Mouse (Mus musculus) hematopoietic stem cell, adult 5-6 weeks (primary cell): ENCODE results near the gene Prrg3. TPM values are rescaled to one million over a fixed set of nuclear protein-coding genes. Genes with fewer than 3 reads are reported as not detected.
"Not testable (repeated sequence)": the region's sequence is repeated elsewhere in the genome, so short reads cannot be mapped to it uniquely, and the experiment has no call there.

Source experiments
- ATAC-seq, 2 experiments: fragments of 125-278 bp in 1 of 2; replicated peaks in 1 of 2; 2 replicates each; pipeline ENCODE4 v1.8.0; 2016 to 2017; ENCODE audit warnings: inconsistent platforms in 2 of 2, mild to moderate bottlenecking in 2 of 2, moderate number of reproducible peaks in 2 of 2, low read depth in 1 of 2, moderate TSS enrichment in 1 of 2; ENCODE audit not compliant: low FRiP score in 2 of 2, poor library complexity in 2 of 2, severe bottlenecking in 2 of 2, insufficient read depth in 1 of 2, low TSS enrichment in 1 of 2
- total RNA-seq: library from RNA; stranded (forward); fragments of 172-1452, 232-1000 nt; gene quantifications from 2 replicates; pipeline ENCODE4 v1.2.3, GENCODE M21; 2017

Prrg3 gene
- not detected in 2 replicates for total RNA-seq

DNA sequence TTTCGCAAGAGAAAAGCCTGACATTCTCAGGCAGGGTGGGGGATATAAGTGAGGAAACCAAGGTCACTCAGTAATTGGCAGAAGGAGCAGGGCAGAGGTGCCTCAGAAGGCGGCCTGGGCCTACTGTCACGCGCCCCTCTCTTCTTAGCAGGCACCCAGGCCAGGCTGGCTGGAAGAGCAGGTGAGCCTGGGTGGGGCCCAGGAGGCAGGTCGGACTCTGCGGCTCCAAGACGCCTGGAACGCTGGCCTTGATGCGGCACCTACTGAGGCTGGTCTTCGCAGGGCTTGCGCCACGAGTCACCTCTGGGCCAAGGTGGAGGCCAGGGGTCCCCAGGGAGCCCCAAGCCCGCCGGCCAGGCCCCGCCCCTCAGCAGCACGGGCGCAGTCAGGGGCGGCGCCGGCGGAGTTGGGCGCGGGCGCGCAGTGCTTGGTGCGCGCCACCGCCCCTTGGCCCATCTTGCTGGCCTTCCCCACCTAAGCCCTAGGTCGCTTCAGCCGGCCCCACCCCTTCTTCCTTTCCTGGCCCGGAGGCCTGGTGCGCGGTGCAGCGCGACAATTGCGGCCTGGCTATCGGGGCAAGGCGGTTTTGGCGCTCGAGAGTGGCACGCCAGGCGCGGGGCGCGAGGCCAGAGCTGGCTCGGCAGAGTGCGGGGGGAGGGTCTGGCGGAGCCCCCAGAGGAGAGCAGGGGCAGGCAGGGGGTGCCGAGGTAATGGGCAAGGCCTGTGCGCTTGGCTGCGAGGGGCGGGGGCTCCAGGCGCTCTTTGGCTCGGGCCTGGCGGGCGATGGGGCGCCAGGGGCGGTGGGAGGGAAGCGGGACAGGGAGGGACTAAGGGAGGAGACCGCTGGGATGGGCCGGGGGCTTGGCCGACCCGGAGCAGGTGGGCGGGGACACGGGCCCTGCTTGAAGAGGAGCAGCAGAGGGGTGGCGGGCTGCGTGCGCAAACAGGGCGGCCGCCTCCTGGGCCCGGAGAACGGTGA lies at the start of gene Prrg3:
Gene Prrg3, plus strand, starts transcription at position 552 of the 979 bp plus-strand sequence.
- no peak for ATAC-seq

DNA sequence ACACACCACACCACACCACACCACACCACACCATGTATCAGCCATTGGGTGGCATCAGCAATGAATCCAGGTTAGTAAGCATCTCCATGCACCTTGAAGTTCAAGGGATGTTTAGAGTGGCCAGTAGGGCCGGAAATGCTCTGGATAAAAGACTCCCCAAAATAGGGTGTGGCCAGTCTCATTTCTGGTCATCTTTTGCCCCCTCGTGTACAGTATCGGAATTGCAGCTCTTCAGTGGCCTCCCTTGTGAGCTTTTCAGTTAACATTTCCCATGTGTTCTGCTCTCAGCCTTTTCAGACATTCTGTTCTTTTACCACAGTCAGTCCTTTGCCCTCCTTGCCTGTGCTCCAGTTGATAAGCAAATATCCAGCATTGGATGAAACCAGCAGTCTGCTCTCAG lies 15.8 kb upstream of the Prrg3 start:
- ATAC-seq: peak in 1 of 2 experiments; percentile 42; a peak in 2 of 4 replicates

DNA sequence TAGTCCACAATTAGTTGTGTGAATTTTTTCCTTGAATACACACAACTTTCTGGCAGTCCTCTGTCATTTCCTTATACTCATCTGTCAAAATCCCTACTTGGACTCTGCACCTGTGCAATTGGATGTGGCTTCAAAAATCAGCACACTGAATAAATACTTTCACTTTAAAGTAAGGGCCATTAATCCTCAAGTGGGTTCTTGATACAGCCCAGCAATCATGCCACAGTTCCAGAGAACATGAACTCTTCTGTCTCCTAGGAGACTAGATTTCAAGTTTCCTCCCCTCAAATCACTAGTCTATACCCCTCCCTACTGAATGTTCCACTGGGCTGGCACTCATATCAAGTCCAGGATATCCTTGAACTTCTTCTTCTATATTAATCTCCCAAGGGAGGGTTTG lies 4.1 kb upstream of the Prrg3 start:
- ATAC-seq: no peak

DNA sequence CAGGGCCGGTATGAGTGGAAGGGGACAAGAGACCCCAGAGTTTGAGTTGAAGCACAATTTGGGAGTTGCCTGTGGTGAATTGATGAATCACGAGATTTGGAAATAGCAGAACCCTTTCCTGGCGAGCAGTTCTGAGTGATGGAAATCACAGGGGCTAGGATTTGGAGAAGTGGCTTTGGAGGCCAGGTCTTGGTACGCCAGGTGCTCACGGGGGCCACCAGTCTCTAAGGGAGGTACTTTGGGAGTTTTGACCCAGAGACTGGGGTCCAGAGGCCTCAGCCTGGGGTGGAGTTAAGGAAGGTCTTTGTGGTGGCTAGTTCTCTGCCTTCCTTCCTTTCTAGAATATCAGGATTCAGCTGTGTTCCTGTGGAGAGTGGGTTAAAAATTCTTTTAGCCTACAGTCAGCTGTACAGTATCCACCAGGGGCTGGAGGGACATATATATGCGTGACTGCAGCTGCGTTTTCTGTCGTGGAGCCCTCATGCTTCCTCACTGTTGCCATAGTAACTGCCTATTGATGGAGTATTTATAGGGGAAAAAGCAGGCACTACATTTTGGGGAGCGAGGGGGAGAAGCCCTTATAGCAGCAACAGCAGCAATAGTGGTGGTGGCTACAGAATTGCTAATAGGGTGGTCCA lies 970 bp downstream of the Prrg3 start:
- ATAC-seq: no peak

DNA sequence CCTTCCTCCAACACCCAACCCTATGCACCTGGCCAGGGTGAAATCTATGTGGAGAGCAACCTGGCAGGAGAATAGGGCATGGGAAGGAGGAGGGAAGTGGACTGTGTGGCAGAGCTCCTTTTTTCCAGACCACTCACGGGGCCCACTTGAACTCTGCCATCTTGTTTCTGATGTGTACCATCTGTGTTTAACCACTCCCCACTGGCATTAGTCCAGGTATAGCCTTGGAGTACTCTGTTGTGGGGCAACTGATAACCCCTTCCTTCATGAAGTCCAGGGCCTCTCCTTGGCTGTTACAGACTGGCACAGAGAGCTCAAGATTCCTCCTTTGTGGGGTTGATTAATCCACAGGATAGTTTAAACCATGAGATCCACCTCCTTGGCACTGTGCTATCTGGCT lies 5.8 kb downstream of the Prrg3 start:
- ATAC-seq: no peak

DNA sequence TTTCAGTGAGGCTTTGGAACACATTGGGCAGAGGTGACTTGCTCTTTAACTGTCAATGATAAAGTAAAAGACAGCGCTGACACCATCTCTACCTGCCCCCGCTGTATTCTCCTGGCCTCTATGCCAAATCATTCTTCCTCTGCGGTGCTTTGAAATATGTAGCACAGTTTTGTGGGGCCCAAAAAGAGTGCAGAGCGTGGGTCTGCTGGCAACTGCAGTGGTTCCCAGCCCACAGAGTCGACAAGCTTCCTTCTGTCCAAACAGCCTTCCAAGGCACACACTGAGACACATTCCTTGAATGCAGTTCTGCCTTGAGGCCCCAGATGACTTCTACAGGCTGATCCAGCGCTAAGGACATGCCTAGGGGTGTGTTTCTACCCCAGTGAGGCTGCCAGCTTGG lies 6.4 kb downstream of the Prrg3 start:
- no peak for ATAC-seq

DNA sequence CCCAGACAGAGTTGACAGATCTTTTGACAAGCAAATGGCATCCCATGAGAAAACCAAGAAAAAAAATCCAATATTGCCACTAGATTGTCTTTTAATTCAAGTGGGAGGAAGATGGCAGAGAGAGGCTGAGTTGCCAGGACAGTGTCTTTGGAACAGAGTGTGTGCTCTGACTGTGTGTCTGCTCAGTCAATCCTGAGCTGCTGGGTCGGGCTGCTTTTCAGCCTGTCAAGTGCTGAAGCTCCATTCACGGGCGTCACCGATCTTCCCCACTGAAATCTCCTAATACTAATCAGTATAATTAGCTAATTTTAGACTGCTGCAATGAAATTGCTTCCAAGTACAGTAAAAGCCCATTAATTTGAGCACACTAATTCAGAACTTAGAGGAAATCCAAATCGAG lies 8.9 kb downstream of the Prrg3 start:
- ATAC-seq: no peak

DNA sequence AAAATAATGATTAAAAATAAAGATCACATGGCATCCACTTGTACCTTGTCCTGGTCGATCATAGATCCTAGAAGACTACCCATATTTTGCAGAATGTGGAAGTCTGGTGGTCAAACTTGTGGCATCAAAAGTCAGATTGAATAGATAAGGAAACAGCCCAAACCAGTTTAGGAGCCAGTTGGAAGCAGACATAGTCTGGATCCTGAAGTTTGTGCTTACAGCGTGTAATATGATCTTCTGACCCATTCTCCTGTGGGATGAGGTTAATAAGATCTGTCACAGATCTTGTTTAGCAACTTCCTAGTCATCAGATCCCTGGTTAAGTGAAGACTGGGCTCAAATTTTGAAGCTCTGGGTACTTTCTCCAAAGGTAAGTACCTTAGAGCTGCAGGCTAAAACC lies 10.3 kb downstream of the Prrg3 start, which contains the start of gene Fate1:
Gene Fate1, plus strand, starts transcription at position 301 of the 400 bp plus-strand sequence.
- ATAC-seq: no peak

DNA sequence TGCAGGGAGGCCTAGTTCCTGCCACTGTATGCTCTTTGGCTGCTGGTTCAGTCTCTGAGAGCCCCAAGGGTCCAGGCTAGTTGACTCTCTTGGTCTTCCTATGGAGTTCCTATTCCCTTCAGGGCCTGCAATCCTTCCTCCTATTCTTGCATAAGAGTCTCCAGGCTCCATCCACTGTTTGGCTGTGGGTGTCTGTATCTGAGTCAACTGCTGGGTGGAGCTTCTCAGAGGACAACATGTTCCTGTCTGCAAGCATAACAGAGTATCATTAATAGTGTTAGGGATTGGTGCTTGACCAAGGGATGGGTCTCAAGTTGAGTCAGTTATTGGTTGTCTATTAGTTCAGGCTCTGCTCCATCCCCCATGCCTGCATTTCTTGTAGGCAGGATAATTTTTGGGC lies 15.3 kb downstream of the Prrg3 start:
- not testable (repeated sequence) for ATAC-seq

DNA sequence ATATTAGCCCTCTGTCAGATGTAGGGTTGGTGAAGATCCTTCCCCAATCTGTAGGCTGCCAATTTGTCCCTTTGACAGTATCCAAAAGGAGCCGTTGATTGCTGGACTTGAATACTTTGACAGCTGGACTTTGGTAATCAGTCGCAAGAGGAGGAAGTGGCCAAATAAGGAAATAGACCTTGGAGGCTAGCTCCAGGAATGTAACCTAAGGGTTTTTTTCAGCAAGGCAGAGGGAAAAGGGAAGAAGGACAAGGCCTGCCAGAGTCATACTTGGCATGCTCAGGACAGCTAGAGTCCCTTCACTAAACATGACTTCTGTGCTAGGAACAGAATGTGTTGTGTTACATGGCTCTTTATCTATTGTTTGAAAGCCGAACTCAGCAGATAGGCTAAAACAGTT lies 18.0 kb downstream of the Prrg3 start:
- no peak for ATAC-seq

DNA sequence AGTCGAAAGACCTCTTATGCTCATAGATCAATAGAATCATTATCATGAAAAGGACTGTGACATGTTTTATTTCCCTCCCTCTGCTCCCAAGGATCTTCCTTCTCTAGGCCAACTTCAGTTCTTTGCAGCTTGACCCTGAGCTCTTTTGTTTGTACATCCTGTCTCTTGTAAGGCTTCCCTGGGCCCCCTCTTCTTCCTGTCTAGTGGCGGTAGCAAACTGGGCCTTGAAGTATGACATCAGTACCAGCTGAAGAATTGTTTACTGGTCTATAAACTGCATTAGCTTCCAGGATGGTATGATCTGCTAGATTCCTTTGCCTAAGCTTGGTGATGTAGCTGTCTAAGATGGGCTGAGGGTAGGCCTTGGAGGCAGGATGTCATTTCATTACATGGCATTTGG lies 18.9 kb downstream of the Prrg3 start:
- no peak for ATAC-seq

DNA sequence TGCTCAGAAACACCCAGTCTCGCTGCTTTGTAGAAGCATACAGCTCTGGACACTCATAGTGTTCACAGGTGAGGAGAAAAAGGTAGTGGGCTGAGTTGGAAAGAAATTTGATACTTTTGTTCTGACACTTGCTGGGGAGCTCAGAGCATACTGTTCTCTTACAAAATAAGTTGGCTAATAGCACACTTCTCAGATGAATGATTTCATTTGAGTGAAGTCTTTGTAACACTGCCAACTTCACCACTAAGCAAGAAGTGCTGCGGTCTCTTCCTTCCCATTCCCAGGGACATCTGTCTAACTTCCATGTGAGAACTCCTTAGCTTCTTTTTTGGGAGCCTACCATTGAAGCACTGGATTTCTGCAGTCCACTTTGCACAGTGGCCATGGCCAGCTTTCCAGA lies 20.8 kb downstream of the Prrg3 start:
- ATAC-seq: no peak

DNA sequence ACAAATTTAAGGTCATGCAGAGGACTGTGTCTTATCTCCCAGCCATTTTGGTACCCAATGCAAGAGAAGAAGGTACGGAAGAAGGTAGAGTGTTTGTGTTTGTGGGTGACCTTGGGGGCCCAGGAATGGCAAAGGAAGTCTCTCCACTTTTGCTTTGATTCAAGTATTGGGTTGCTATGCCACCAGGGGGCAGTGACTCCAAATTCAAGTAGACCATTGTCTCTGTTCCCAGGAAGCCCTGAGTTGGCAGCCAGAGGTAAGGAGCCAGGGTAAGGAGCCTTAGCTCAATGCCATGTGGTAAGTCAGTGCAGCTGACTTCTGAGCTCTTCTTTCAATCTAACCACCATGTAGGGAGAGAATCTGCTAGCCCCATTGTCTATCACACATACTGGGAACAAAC lies 21.4 kb downstream of the Prrg3 start:
- peak in 1 of 2 experiments; percentile 49; a peak in 1 of 4 replicates for ATAC-seq

DNA sequence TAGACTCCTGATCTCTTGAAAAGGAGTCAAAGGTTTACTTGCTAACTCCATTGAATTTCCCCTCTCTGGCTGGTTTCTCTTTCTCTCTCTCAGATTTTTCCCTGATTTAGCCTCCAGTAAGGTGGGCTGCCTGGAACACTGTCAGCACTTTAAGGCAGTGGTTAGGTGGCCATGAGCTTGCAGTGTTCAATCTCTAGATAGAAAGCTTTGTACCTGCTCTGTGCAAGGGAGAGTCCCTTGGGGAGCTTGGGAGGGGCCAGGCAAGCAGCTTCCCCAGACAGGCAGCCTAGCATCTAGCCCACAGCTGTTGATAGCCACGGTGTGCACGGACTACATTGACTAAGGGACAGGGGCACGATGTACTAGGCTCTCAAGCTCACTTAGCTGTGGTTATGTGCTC lies 29.1 kb downstream of the Prrg3 start, which contains the start of gene Cnga2:
Gene Cnga2, plus strand, starts transcription at position 301 of the 400 bp plus-strand sequence.
- no peak for ATAC-seq

DNA sequence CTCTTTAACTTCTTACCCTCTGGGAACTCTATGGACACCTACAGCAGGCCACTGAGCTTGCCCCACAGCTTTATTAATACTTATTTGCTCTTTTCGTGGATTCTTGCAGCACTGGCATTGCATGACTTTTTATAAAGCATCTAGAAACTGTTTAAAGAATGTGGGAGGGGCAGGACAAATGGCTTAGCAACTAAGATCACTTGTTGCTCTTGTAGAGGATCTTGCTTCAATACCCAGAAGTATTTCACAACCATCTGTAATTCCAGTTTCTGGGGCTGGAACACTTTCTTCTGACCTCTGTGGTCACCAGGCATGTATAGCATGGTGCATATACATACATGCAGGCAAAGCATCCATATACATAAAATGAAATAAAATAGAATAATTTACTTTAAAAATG lies 33.5 kb downstream of the Prrg3 start:
- ATAC-seq: no peak

DNA sequence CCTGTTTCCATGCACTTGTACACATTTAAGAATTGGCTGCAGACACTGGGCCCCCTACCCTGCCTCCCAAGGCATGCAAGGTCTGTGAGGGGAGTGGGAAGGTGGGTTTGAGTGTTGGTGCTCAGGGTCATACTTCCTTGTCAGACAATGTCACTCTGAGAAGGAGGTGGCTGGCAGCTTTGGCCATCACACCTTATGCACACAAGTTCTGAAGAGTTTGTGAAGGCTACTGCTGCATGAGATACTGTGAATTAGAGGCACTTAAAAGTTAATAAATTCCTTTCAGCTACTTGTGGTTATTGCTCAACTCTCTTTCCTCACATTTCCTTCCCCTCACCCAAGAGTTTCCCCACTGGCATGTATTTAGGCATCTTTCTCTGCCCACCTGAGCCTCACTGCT lies 47.5 kb downstream of the Prrg3 start:
- ATAC-seq: no peak

DNA sequence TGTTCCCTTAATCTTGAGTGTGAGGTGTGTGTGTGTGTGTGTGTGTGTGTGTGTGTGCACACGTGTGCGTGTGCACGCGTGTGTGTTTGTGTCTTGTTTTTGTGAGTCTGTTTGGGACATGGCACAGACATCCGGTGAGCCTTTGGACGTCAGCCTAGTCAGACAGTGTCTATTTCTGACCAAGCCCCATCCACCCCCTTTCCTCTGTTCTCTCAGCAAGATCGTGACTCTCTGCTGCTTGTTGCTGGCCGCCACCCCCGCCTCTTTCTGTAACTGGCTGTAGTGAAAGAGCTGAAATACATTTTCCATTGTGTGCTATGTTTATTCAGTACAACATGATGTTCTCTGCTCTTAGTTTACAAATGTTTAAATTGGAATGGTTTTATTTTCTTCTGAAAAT lies 49.8 kb downstream of the Prrg3 start:
- no peak for ATAC-seq

DNA sequence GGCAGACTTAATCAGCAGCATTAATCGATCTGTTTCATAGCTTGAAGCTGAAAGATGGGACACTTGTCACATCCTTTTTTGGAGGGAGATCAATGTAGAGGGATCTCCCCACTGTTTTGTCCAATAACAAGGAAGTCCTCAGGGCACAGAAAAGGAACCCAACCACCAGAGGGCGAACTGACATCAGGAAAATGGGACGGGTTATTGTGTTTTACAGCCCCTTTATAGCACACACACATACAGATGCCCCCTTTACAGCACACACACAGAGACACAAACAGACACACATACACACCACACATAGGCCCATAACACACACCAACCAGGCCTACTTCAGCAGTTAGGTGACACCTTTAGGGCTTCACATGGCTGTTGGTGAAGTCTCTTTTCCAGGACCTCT lies 50.4 kb downstream of the Prrg3 start:
- no peak for ATAC-seq
